Mouse (Mus musculus) spleen, adult 2 months (tissue): Measurements from ENCODE around the gene Pars2. TPM values are rescaled to one million over a fixed set of nuclear protein-coding genes. Genes with fewer than 3 reads are reported as not detected.

ENCODE experiments used
- DNase-seq, 2 experiments: peaks; one replicate each; pipeline versions ENCODE4 v3.0.0 to v3.0.0-alpha.2; 2012 to 2021; ENCODE audit warnings: low spot score in 2 of 2, low read depth in 1 of 2
- H3K27ac ChIP-seq: fragments of 200-500 bp; 2 replicates; pipeline ENCODE4 v1.5.1; 2012; ENCODE audit warnings: low read length, inconsistent platforms; ENCODE audit not compliant: insufficient read depth
- H3K27me3 ChIP-seq: fragments of 200-500 bp; 2 replicates; pipeline ENCODE4 v1.6.1; 2012; ENCODE audit warnings: mild to moderate bottlenecking, moderate library complexity, low read length, inconsistent platforms; ENCODE audit not compliant: control insufficient read depth, insufficient read depth
- H3K36me3 ChIP-seq: fragments of 200-500 bp; 2 replicates; pipeline ENCODE4 v1.6.1; 2012; ENCODE audit warnings: mild to moderate bottlenecking, low read length, inconsistent platforms; ENCODE audit not compliant: control insufficient read depth, insufficient read depth
- H3K4me1 ChIP-seq: fragments of 200-500 bp; 2 replicates; pipeline ENCODE4 v1.6.1; 2011; ENCODE audit warnings: inconsistent platforms; ENCODE audit not compliant: control insufficient read depth, insufficient read depth, insufficient read length
- H3K4me3 ChIP-seq: fragments of 200-500 bp; 2 replicates; pipeline ENCODE4 v1.5.1; 2011; ENCODE audit warnings: mild to moderate bottlenecking, inconsistent platforms; ENCODE audit not compliant: insufficient read depth, insufficient read length; ENCODE audit errors: extremely low read depth
- CTCF ChIP-seq: fragments of 200-500 bp; IDR thresholded peaks from 2 replicates; pipeline ENCODE4 v1.5.1; 2011; ENCODE audit warnings: mild to moderate bottlenecking, inconsistent platforms; ENCODE audit not compliant: insufficient read depth, insufficient read length, insufficient replicate concordance; ENCODE audit errors: extremely low read depth
- POLR2A ChIP-seq: fragments of 200-500 bp; IDR thresholded peaks from 2 replicates; pipeline ENCODE4 v1.6.1; 2011; ENCODE audit warnings: low read depth, low read length, inconsistent platforms
- WGBS: fragments of 180-500 bp; shearing (Covaris S2); methylation state at CpG from one replicate; pipeline ENCODE4 v1.1.7; 2018; 5-methylcytosine and 5-hydroxymethylcytosine counted together
- polyA plus RNA-seq: library from polyadenylated mRNA; depleted of rRNA; stranded (reverse); fragments of >200 nt; gene quantifications from 2 replicates; pipeline ENCODE4 v1.2.3, GENCODE M21; 2012

The Pars2 gene
- polyA plus RNA-seq, 1 experiment = 7.6 TPM

GRCm38 (mm10) chr4:106652546-106652945, 1.7 kb downstream of the Pars2 start:
- H3K36me3 ChIP-seq = no peaks in the 10 kb centered on the region; the same call in 1 of the 2 replicates
- H3K4me3 ChIP-seq = no peak overlapping the region
- H3K27ac ChIP-seq = no peak overlapping the region
- WGBS = 82% methylated on average over 3 of the region's 3 CpGs
- peaks cover 5% of the 10 kb centered on the region; the same call in 1 of the 2 replicates for H3K4me1 ChIP-seq
- DNase-seq = no peak
- no peaks in the 10 kb centered on the region for H3K27me3 ChIP-seq
- TF ChIP-seq POLR2A (no peak), CTCF (no peak)

DNA sequence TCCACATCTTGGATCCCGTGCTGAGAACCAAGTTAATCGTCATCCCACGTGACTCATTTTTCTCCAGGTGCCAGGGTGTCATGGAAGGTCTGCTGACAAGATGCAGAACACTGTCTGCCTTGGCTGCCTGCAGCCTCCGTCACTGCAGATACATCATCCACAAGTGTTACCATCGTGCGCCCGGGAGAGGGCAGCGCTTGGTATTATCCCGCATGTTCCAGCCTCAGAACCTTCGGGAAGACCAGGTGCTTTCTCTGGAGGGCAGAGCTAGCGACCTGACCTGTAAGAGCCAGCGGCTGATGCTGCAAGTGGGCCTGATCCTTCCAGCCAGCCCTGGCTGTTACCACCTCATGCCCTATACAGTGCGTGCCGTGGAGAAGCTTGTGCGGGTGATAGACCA, 2.2 kb downstream of the Pars2 start:
- TF ChIP-seq CTCF (no peak), POLR2A (no peak)
- Histone ChIP-seq H3K4me1 (peaks cover 5% of the 10 kb centered on the region; the same call in 1 of the 2 replicates), H3K27ac (no peak overlapping the region), H3K36me3 (peaks cover under 1% of the 10 kb centered on the region; the same call in 1 of the 2 replicates), H3K4me3 (no peak overlapping the region), H3K27me3 (no peaks in the 10 kb centered on the region)
- WGBS = 95% methylated on average over 15 of the region's 15 CpGs
- no peak for DNase-seq

DNA sequence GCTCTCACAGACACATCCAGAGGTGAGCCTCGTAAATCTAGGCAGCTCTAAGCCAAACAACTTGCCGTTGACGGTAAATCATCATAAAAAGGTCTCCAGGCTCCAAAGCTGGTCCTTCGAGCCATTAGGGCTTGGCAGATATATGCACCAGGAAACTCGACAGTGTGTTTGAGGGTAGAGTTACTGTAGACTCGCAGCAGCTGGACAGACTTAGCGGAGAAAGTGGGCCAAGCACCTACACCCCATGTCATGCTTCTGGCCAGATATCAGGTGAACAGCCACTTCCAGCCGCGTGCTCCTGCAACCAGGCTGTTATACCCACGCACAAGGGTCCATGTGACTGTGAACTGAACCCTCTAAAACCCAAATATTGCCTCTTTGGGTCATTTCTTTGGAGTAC, 4.8 kb downstream of the Pars2 start:
- H3K4me3 ChIP-seq = no peak overlapping the region
- no peak overlapping the region for H3K27ac ChIP-seq
- H3K4me1 ChIP-seq = peaks cover 5% of the 10 kb centered on the region; the same call in 1 of the 2 replicates
- peaks cover 4% of the 10 kb centered on the region; the same call in 1 of the 2 replicates for H3K36me3 ChIP-seq
- no peak for TF ChIP-seq POLR2A
- TF ChIP-seq CTCF = no peak
- no peak for DNase-seq
- WGBS = 94% methylated on average over 10 of the region's 10 CpGs
- no peaks in the 10 kb centered on the region for H3K27me3 ChIP-seq

DNA sequence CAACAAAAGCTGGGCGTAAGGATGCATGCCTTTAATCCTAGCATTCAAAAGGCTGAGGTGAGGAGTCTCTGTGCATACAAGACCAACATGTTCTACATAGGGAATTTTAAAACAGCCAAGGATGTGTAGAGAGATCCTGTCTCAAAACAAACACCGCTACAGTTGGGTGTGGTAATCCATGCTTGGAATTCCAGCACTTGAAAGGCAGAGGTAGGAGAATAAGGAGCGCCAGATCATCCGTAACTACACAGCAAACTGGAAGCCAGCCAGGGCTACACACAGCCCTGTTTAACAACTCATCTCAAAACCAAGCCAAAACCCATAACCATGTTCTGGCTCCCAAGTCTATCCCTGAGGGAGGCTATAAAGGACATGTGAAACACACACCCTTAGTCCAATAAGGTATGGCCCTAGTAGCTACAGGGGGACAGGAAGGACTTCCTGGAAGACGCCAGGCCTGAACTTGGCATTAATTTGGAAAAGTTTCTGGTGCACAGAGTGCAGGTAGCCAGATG, 13.1 kb downstream of the Pars2 start:
- DNase-seq = no peak
- TF ChIP-seq CTCF (no peak), POLR2A (no peak)
- Histone ChIP-seq H3K4me3 (no peak overlapping the region), H3K27ac (no peak overlapping the region), H3K27me3 (no peaks in the 10 kb centered on the region), H3K4me1 (no peaks in the 10 kb centered on the region), H3K36me3 (peaks cover 46% of the 10 kb centered on the region)
- WGBS = 96% methylated on average over 5 of the region's 5 CpGs

DNA sequence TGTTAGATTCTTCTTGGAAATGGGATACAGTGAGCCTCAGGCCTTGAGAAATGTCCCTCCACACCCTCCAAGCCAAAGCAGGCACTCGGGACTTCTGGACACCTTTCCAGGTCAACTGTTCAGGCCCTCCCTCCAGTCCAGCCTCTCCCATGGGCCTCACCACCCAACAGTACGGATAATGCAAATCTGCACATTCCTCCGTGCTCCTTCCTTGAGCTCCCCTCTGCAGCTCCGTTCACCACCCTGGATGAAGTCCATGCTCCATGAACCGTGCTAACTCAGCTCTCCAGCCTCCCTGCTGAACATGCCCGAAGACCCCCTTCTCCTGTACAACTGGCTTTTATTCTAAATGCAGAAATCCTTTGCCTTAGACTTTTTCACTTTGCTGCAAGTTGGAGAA, 13.8 kb downstream of the Pars2 start:
- H3K4me1 ChIP-seq = no peaks in the 10 kb centered on the region
- no peak for TF ChIP-seq CTCF
- no peak for TF ChIP-seq POLR2A
- H3K27me3 ChIP-seq = no peaks in the 10 kb centered on the region
- H3K27ac ChIP-seq = no peak overlapping the region
- H3K4me3 ChIP-seq = no peak overlapping the region
- DNase-seq = no peak
- 95% methylated on average over 6 of the region's 6 CpGs for WGBS
- peaks cover 48% of the 10 kb centered on the region for H3K36me3 ChIP-seq

DNA sequence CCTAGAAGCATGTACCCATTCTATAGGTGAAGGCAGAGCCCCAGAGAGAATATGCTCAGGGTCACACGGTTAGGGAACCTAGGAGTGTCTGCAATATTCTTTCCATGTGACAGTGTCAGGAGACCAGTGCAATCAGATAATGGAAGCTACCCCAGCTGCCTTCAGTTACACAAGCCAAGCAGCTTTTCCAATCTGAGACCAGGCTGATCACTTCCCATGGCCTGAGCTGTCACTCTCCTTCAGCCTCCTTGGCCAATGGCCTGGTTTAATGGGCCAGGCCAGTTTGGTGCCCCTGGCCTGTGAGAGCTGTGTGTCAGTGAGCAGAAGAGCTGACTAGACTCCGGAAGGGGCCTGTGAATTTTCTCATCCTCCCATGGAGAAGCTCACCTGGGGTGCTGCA, 14.4 kb downstream of the Pars2 start:
- DNase-seq = no peak
- Histone ChIP-seq H3K36me3 (peaks cover 52% of the 10 kb centered on the region), H3K27ac (no peak overlapping the region), H3K27me3 (no peaks in the 10 kb centered on the region), H3K4me3 (no peak overlapping the region), H3K4me1 (no peaks in the 10 kb centered on the region)
- 100% methylated on average over 2 of the region's 2 CpGs for WGBS
- no peak for TF ChIP-seq CTCF
- TF ChIP-seq POLR2A = no peak

- no peaks in the 10 kb centered on the region for H3K4me1 ChIP-seq
- DNase-seq = no peak
- no peak overlapping the region for H3K4me3 ChIP-seq
- no peak overlapping the region for H3K27ac ChIP-seq
- no peak for TF ChIP-seq CTCF
- no peak for TF ChIP-seq POLR2A
- 94% methylated on average over 10 of the region's 10 CpGs for WGBS
- no peaks in the 10 kb centered on the region for H3K27me3 ChIP-seq
- peaks cover 54% of the 10 kb centered on the region for H3K36me3 ChIP-seq
Observed at GRCm38 (mm10) chr4:106665673-106666072, 14.8 kb downstream of the Pars2 start.
